Mouse (Mus musculus) hindbrain, postnatal 0 days (tissue): ENCODE measurements around the gene Clpsl2. TPM values are rescaled to one million over a fixed set of nuclear protein-coding genes. Genes with fewer than 3 reads are reported as not detected.

Experiments
- ATAC-seq: fragments of 200-750 bp; cut with Nextera tagmentation; 2 replicates; pipeline ENCODE4 v1.8.0; 2017; ENCODE audit warnings: mild to moderate bottlenecking, moderate TSS enrichment, moderate library complexity
- DNase-seq: peaks from one replicate; pipeline ENCODE4 v3.0.0-alpha.2; 2015; ENCODE audit warnings: low spot score
- H3K27ac ChIP-seq: fragments of 300-500 bp; sonication (generic); 2 replicates; pipeline ENCODE4 v1.5.1; 2014; ENCODE audit warnings: mild to moderate bottlenecking
- H3K27me3 ChIP-seq: fragments of 300-500 bp; sonication (generic); 2 replicates; pipeline ENCODE4 v1.6.1; 2014; ENCODE audit warnings: low read length, mixed read lengths; ENCODE audit not compliant: insufficient read depth
- H3K36me3 ChIP-seq: fragments of 300-500 bp; sonication (generic); 2 replicates; pipeline ENCODE4 v1.6.1; 2014; ENCODE audit warnings: low read length, mixed read lengths; ENCODE audit not compliant: insufficient read depth
- H3K4me1 ChIP-seq: fragments of 300-500 bp; sonication (generic); 2 replicates; pipeline ENCODE4 v1.6.1; 2014; ENCODE audit warnings: antibody characterized with exemption, low read length, mixed read lengths; ENCODE audit not compliant: insufficient read depth
- H3K4me2 ChIP-seq: fragments of 300-500 bp; sonication (generic); 2 replicates; pipeline ENCODE4 v1.6.1; 2014; ENCODE audit warnings: low read depth, mild to moderate bottlenecking, low read length, moderate library complexity, mixed read lengths
- H3K4me3 ChIP-seq: fragments of 300-500 bp; sonication (generic); 2 replicates; pipeline ENCODE4 v1.5.1; 2014; ENCODE audit warnings: low read length
- H3K9ac ChIP-seq: fragments of 300-500 bp; sonication (generic); replicated peaks from 2 replicates; pipeline ENCODE4 v1.6.1; 2014; ENCODE audit warnings: mild to moderate bottlenecking, low read length, moderate library complexity, mixed read lengths
- H3K9me3 ChIP-seq: fragments of 300-500 bp; sonication (generic); 2 replicates; pipeline ENCODE4 v1.6.1; 2016; ENCODE audit warnings: low read length, mixed read lengths
- CTCF ChIP-seq: IDR thresholded peaks from 2 replicates; pipeline ENCODE4 v1.5.1; 2016; ENCODE audit warnings: antibody characterized with exemption, control low read depth, low read depth
- WGBS: fragments of 180-500 bp; shearing (Covaris S2); extraction: QIAGEN DNeasy Blood & Tissue Kit; methylation state at CpG from one replicate; pipeline ENCODE4 v1.1.7; 2014; 5-methylcytosine and 5-hydroxymethylcytosine counted together
- polyA plus RNA-seq: library from polyadenylated mRNA; unstranded; fragments of >200 nt; fragmentation: Nextera tagmentation; extraction: Ambion mirVana; gene quantifications from 2 replicates; pipeline ENCODE4 v1.2.1, GENCODE M21; 2015
- total RNA-seq: library from RNA; depleted of rRNA; stranded (reverse); fragments of >200 nt; gene quantifications from 2 replicates; pipeline ENCODE4 v1.2.3, GENCODE M21; 2014

Clpsl2 gene
- total and polyA plus RNA-seq, 2 experiments from 2014 or later: not detected

GRCm38 (mm10) chr17:28520561-28520960, 28.6 kb upstream of the Clpsl2 start:
- no peak for DNase-seq
- no peak overlapping the region for H3K27ac ChIP-seq
- H3K9ac ChIP-seq: no peak overlapping the region
- H3K4me2 ChIP-seq: no peak overlapping the region
- peaks cover 16% of the 10 kb centered on the region; the same call in 1 of the 2 replicates for H3K4me1 ChIP-seq
- H3K9me3 ChIP-seq: no peaks in the 10 kb centered on the region
- H3K36me3 ChIP-seq: no peaks in the 10 kb centered on the region
- H3K4me3 ChIP-seq: no peak overlapping the region
- no peak for ATAC-seq
- no peak for TF ChIP-seq CTCF
- 81% methylated on average over 4 of the region's 4 CpGs for WGBS
- no peaks in the 10 kb centered on the region for H3K27me3 ChIP-seq

GRCm38 (mm10) chr17:28521071-28521726, 28.0 kb upstream of the Clpsl2 start:
- no peak overlapping the region for H3K27ac ChIP-seq
- no peak overlapping the region for H3K4me3 ChIP-seq
- no peak for DNase-seq
- 59% methylated on average over 5 of the region's 5 CpGs for WGBS
- no peaks in the 10 kb centered on the region for H3K9me3 ChIP-seq
- no peaks in the 10 kb centered on the region for H3K36me3 ChIP-seq
- H3K9ac ChIP-seq: no peak overlapping the region; the same call in 1 of the 2 replicates
- peaks cover 16% of the 10 kb centered on the region; the same call in 1 of the 2 replicates for H3K4me1 ChIP-seq
- no peaks in the 10 kb centered on the region for H3K27me3 ChIP-seq
- H3K4me2 ChIP-seq: 0 out of 2 replicates have a peak overlapping the region, but pooled peaks have one; percentile 84
- TF ChIP-seq CTCF: no peak
- ATAC-seq: no peak

- peaks cover 16% of the 10 kb centered on the region; the same call in 1 of the 2 replicates for H3K4me1 ChIP-seq
Measured at GRCm38 (mm10) chr17:28521920-28522319, 27.3 kb upstream of the Clpsl2 start.

GRCm38 (mm10) chr17:28522623-28523354, 26.4 kb upstream of the Clpsl2 start:
- ATAC-seq (peak; percentile 77), DNase-seq (peak; percentile 92)
- Histone ChIP-seq H3K36me3 (no peaks in the 10 kb centered on the region), H3K27me3 (no peaks in the 10 kb centered on the region), H3K9me3 (no peaks in the 10 kb centered on the region), H3K4me1 (peaks cover 11% of the 10 kb centered on the region; the same call in 1 of the 2 replicates), H3K27ac (peak overlapping the region; percentile 95), H3K9ac (peak overlapping the region; percentile 92), H3K4me2 (peak overlapping the region; percentile 84), H3K4me3 (peak overlapping the region; percentile 73)
- under 1% methylated on average over 44 of the region's 66 CpGs for WGBS
- no peak for TF ChIP-seq CTCF

More at GRCm38 (mm10) chr17:28521920-28522319, 27.3 kb upstream of the Clpsl2 start:
- Histone ChIP-seq H3K4me2 (peak overlapping the region; percentile 84), H3K9ac (peak overlapping the region; percentile 92), H3K27me3 (no peaks in the 10 kb centered on the region), H3K27ac (peak overlapping the region; percentile 95), H3K9me3 (no peaks in the 10 kb centered on the region), H3K4me3 (peak overlapping the region; percentile 73), H3K36me3 (no peaks in the 10 kb centered on the region)
- ATAC-seq (no peak), DNase-seq (no peak)
- TF ChIP-seq CTCF: no peak
- WGBS: 29% methylated on average over 6 of the region's 6 CpGs

GRCm38 (mm10) chr17:28523355-28524008, 25.7 kb upstream of the Clpsl2 start:
- DNase-seq: peak; percentile 31

GRCm38 (mm10) chr17:28524009-28524695, 25.1 kb upstream of the Clpsl2 start:
- Histone ChIP-seq H3K4me1 (peaks cover 6% of the 10 kb centered on the region; the same call in 1 of the 2 replicates), H3K36me3 (no peaks in the 10 kb centered on the region), H3K27me3 (no peaks in the 10 kb centered on the region), H3K9ac (no peak overlapping the region; the same call in 1 of the 2 replicates), H3K4me3 (peak overlapping the region; percentile 73; the same call in 1 of the 2 replicates), H3K9me3 (no peaks in the 10 kb centered on the region), H3K4me2 (peak overlapping the region; percentile 84; the same call in 1 of the 2 replicates), H3K27ac (no peak overlapping the region)
- TF ChIP-seq CTCF: no peak
- ATAC-seq (no peak), DNase-seq (no peak)
- WGBS: 86% methylated on average over 23 of the region's 23 CpGs

More at GRCm38 (mm10) chr17:28523355-28524008, 25.7 kb upstream of the Clpsl2 start:
- no peak for TF ChIP-seq CTCF
- H3K27me3 ChIP-seq: no peaks in the 10 kb centered on the region
- WGBS: 8% methylated on average over 28 of the region's 28 CpGs
- no peaks in the 10 kb centered on the region for H3K36me3 ChIP-seq
- ATAC-seq: peak; percentile 31; the same call in 1 of the 2 replicates
- peaks cover 6% of the 10 kb centered on the region; the same call in 1 of the 2 replicates for H3K4me1 ChIP-seq
- H3K27ac ChIP-seq: peak overlapping the region; percentile 95
- H3K4me2 ChIP-seq: peak overlapping the region; percentile 84
- H3K9me3 ChIP-seq: no peaks in the 10 kb centered on the region
- peak overlapping the region; percentile 73 for H3K4me3 ChIP-seq
- peak overlapping the region; percentile 92 for H3K9ac ChIP-seq
